ENCODE assay signal across 8 mouse cellular contexts in the genomic region with DNA sequence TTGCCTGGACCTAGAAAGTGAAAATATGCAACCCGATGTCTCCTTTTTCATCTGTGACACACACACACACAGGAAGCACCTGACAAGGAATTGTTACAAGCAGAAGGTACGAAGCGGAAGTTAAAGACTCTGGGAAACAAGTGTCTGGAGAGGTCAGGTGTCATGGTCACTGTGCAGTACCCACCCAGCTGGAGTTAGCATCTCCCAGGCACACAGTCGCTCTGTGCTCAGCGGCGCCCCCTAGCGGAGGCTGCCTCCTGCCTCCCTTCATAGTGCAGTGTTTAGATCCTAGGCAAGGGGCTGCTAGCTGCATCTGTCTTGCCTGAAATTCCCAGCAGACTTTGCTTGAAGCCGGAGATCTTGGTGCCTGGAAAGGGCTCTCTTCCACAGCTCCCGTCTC. TPM values are rescaled to one million over a fixed set of nuclear protein-coding genes. Genes with fewer than 3 reads are reported as not detected.
DNase-seq lines count a peak whose midpoint lies in the region; ATAC-seq and TF ChIP-seq lines count a peak whose summit lies in the region.

No protein-coding gene starts in this region.

- no peaks in the 10 kb centered on the region for H3K9me3 ChIP-seq in midbrain, embryonic 10.5 days (replicated peaks)
- no peaks in the 10 kb centered on the region for H3K9me3 ChIP-seq in midbrain, embryonic 15.5 days

- H3K27ac ChIP-seq in midbrain, embryonic 10.5 days (replicated peaks) = no peak overlapping the region
- H3K27ac ChIP-seq in midbrain, embryonic 15.5 days = no peak overlapping the region
- no peak overlapping the region for H3K27ac ChIP-seq in small intestine, adult 2 months (ENCODE audit: insufficient read depth, low read depth, low read length)

- peak; percentile 77 for TF ChIP-seq CTCF in small intestine, adult 2 months (IDR thresholded peaks at IDR 0.05; ENCODE audit: extremely low read depth, insufficient read length, insufficient replicate concordance, low read depth, low read length)

- no peak overlapping the region for H3K4me3 ChIP-seq in midbrain, embryonic 10.5 days
- no peak overlapping the region for H3K4me3 ChIP-seq in midbrain, embryonic 15.5 days
- no peak overlapping the region for H3K4me3 ChIP-seq in small intestine, adult 2 months (ENCODE audit: low read depth, low read length)

- WGBS in midbrain, embryonic 10.5 days = 64% methylated on average over 9 of the region's 9 CpGs
- 71% methylated on average over 9 of the region's 9 CpGs for WGBS in midbrain, embryonic 15.5 days
- WGBS in small intestine, adult 2 months = 59% methylated on average over 9 of the region's 9 CpGs

- DNase-seq in cerebellum, postnatal 14 days = peak; percentile 23 to 38
- no peak for DNase-seq in cerebellum, adult 11 months
- DNase-seq in midbrain, embryonic 10.5 days (ENCODE audit: low spot score) = peak; percentile 40
- peak; percentile 66 to 82 for DNase-seq in adrenal gland, postnatal 36 days
- DNase-seq in kidney, postnatal 36 days = peak; percentile 26 to 80
- no peak for DNase-seq in embryo, embryonic 11 days

- H3K27me3 ChIP-seq in midbrain, embryonic 10.5 days (ENCODE audit: low read depth, poor library complexity, severe bottlenecking) = no peaks in the 10 kb centered on the region
- no peaks in the 10 kb centered on the region for H3K27me3 ChIP-seq in midbrain, embryonic 15.5 days (replicated peaks)
- H3K27me3 ChIP-seq in small intestine, adult 2 months (ENCODE audit: control insufficient read depth, insufficient read depth, low read length) = no peaks in the 10 kb centered on the region

- no peak overlapping the region for H3K4me2 ChIP-seq in midbrain, embryonic 15.5 days

- H3K4me1 ChIP-seq in midbrain, embryonic 10.5 days = no peaks in the 10 kb centered on the region
- no peaks in the 10 kb centered on the region for H3K4me1 ChIP-seq in midbrain, embryonic 15.5 days
- H3K4me1 ChIP-seq in small intestine, adult 2 months (ENCODE audit: control insufficient read depth, insufficient read depth, insufficient read length, low read length) = no peaks in the 10 kb centered on the region

- peaks cover 56% of the 10 kb centered on the region for H3K36me3 ChIP-seq in midbrain, embryonic 10.5 days
- no peaks in the 10 kb centered on the region for H3K36me3 ChIP-seq in midbrain, embryonic 15.5 days (replicated peaks)
- H3K36me3 ChIP-seq in small intestine, adult 2 months (ENCODE audit: control insufficient read depth, insufficient read depth, low read length) = no peaks in the 10 kb centered on the region

- ATAC-seq in midbrain, embryonic 15.5 days (replicated peaks) = no peak

- no peak overlapping the region for H3K9ac ChIP-seq in midbrain, embryonic 15.5 days

- TF ChIP-seq POLR2A in small intestine, adult 2 months (IDR thresholded peaks at IDR 0.05; ENCODE audit: low read depth, low read length) = no peak

RNA-seq across cellular contexts. Expression of a gene that starts 57.1 kb away (rescaled TPM):
- polyA plus RNA-seq in midbrain, embryonic 10.5 days (2016; fragmentation: Nextera tagmentation; extraction: Ambion mirVana) = 78.5 and 79.3 TPM in 2 replicates
- 20.8 and 21.1 TPM in 2 replicates for polyA plus RNA-seq in midbrain, embryonic 15.5 days (2015; fragmentation: Nextera tagmentation; extraction: Ambion mirVana)
- total RNA-seq in adrenal gland, postnatal 36 days (2021) = 100 to 1,000 TPM; 430 to 487 TPM
- 118 and 314 TPM in 2 replicates for polyA plus RNA-seq in small intestine, adult 2 months (2012; rRNA removed)

Comparison
In these comparisons a context has a peak if more than half of its experiments do, and no peak if none do; other contexts are left out.
1. DNase-seq: peak in cerebellum, postnatal 14 days (2 of 2), midbrain, embryonic 10.5 days (single experiment), adrenal gland, postnatal 36 days (2 of 2) and kidney, postnatal 36 days (2 of 2); none in cerebellum, adult 11 months (single experiment) and embryo, embryonic 11 days (single experiment).